Mouse (Mus musculus) liver, embryonic 16.5 days (tissue): ENCODE results near the gene Wiz. TPM values are rescaled to one million over a fixed set of nuclear protein-coding genes. Genes with fewer than 3 reads are reported as not detected.

Experiments used
- ATAC-seq: fragments of 200-750 bp; cut with Nextera tagmentation; 2 replicates; pipeline ENCODE4 v1.8.0; 2017; ENCODE audit warnings: low read depth, mild to moderate bottlenecking, moderate number of reproducible peaks, moderate library complexity
- H3K27ac ChIP-seq: fragments of 300-500 bp; sonication (generic); 2 replicates; pipeline ENCODE4 v1.5.1; 2014; ENCODE audit warnings: mild to moderate bottlenecking, low read length
- H3K27me3 ChIP-seq: fragments of 300-500 bp; sonication (generic); 2 replicates; pipeline ENCODE4 v1.6.1; 2014; ENCODE audit warnings: low read depth, low read length, mixed read lengths; ENCODE audit not compliant: control insufficient read depth, insufficient read depth
- H3K36me3 ChIP-seq: fragments of 300-500 bp; sonication (generic); 2 replicates; pipeline ENCODE4 v1.6.1; 2014; ENCODE audit warnings: mild to moderate bottlenecking; ENCODE audit not compliant: control insufficient read depth, insufficient read depth
- H3K4me1 ChIP-seq: fragments of 300-500 bp; sonication (generic); 2 replicates; pipeline ENCODE4 v1.6.1; 2014; ENCODE audit warnings: low read depth, low read length, mixed read lengths; ENCODE audit not compliant: control insufficient read depth
- H3K4me2 ChIP-seq: fragments of 300-500 bp; sonication (generic); 2 replicates; pipeline ENCODE4 v1.6.1; 2014; ENCODE audit warnings: low read depth, low read length, mixed read lengths
- H3K4me3 ChIP-seq: fragments of 300-500 bp; sonication (generic); 2 replicates; pipeline ENCODE4 v1.5.1; 2014; ENCODE audit warnings: low read depth, mild to moderate bottlenecking, low read length
- H3K9ac ChIP-seq: fragments of 300-500 bp; sonication (generic); 2 replicates; pipeline ENCODE4 v1.6.1; 2014; ENCODE audit warnings: low read depth, low read length
- H3K9me3 ChIP-seq: fragments of 300-500 bp; sonication (generic); replicated peaks from 2 replicates; pipeline ENCODE4 v1.6.1; 2016; ENCODE audit warnings: low read length; ENCODE audit not compliant: control insufficient read depth
- WGBS: fragments of 180-500 bp; shearing (Covaris S2); extraction: QIAGEN DNeasy Blood & Tissue Kit; methylation state at CpG from one replicate; pipeline ENCODE4 v1.1.7; 2014; ENCODE audit not compliant: insufficient replicate concordance; 5-methylcytosine and 5-hydroxymethylcytosine counted together
- polyA plus RNA-seq: library from polyadenylated mRNA; unstranded; fragments of >200 nt; fragmentation: Nextera tagmentation; extraction: Ambion mirVana; gene quantifications from 2 replicates; pipeline ENCODE4 v1.2.1, GENCODE M21; 2015

The Wiz gene
- polyA plus RNA-seq, 1 experiment from 2014 or later, result 5.8 TPM

DNA sequence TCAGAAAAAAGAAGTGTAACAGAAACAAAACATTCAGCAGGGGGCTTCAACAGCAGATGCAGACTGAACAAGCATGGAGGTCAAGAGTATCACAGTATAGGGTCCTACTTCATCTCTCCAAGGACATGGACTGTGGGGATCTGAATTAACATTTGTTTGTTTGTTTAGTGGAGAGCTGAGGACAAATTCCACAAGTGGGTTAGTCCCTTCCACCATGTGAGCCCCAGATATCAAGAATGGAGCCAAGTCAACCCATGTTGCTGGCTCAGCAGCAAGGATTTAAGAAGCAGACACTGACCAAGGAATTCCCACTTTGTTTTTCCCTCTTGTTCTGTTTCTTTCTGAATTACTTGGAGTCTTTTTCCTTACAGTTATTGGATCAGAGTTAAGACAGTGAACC lies 61.7 kb downstream of the Wiz start:
- Histone ChIP-seq H3K36me3 (peaks cover 34% of the 10 kb centered on the region), H3K9me3 (no peaks in the 10 kb centered on the region), H3K4me2 (no peak overlapping the region), H3K9ac (no peak overlapping the region), H3K4me1 (peaks cover 6% of the 10 kb centered on the region), H3K4me3 (no peak overlapping the region), H3K27me3 (no peaks in the 10 kb centered on the region), H3K27ac (no peak overlapping the region)
- no peak for ATAC-seq

DNA sequence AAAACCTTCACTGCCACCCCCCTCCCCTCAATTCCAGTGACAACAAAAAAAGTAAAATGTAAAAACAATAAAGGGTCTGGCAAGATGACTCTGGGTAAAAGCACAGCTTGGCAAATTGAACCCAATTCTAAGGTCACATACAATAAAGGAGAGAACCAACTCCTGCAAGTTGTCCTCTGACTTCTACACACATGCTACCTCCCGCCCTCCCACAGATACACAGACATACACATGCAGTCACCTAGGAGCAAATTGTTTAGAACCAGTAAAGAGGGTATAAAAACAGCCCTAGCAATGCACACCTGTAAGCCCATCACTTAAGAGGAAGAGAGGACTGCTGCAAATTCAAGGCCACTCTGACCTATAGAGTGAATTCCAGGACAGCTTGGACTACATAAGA lies 66.4 kb downstream of the Wiz start:
- Histone ChIP-seq H3K27ac (no peak overlapping the region), H3K9ac (no peak overlapping the region), H3K36me3 (peaks cover 12% of the 10 kb centered on the region), H3K4me2 (peak overlapping the region; percentile 96; the same call in 1 of the 2 replicates), H3K4me1 (peaks cover 29% of the 10 kb centered on the region), H3K9me3 (no peaks in the 10 kb centered on the region), H3K4me3 (no peak overlapping the region), H3K27me3 (no peaks in the 10 kb centered on the region)
- no peak for ATAC-seq
- 77% methylated on average over 1 of the region's 1 CpGs for WGBS

DNA sequence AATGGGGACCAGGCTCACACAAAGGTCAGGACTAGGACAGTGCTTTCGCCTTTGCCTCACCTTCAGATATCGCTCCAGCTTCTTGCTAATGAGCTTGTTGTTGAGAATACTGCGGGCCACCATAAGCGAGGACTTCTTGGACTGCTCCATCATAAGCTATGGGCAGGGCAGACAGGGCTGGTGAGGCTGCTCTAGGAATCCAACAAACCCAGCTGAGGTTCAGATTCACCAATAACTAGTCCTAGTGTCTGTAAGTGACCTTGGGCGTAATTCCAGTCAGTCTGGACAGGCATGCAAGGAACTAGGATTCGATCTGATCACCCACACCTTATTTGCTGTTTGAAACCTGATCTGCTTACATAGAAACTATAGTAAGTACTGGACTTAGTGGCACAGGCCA lies 67.4 kb downstream of the Wiz start:
- ATAC-seq, result no peak
- 21% methylated on average over 6 of the region's 6 CpGs for WGBS

DNA sequence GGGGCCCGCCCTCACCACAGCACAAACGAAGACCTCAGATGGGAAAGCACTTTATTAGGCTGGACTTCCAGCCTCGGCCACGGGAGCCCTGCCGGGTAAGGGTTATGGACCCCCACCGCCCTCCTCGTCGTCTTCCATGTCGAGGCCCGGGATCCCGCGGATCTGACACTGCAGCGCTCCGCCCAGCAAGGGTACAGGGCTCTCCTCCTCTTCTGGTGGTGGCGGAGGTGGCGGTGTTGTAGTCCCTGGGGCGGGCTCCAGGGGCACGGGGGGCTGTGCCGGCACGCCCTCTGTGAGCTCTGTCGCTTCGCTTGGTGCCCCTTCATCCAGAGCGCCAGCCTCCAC lies 67.9 kb downstream of the Wiz start:
- Histone ChIP-seq H3K9me3 (no peaks in the 10 kb centered on the region), H3K4me1 (peaks cover 29% of the 10 kb centered on the region), H3K27me3 (no peaks in the 10 kb centered on the region), H3K27ac (peak overlapping the region; percentile 95), H3K9ac (peak overlapping the region; percentile 88), H3K36me3 (peaks cover 26% of the 10 kb centered on the region), H3K4me2 (peak overlapping the region; percentile 96), H3K4me3 (peak overlapping the region; percentile 84)
- peak; percentile 57 for ATAC-seq
- WGBS, result 0% methylated on average over 23 of the region's 23 CpGs

More for the DNA sequence above, 67.4 kb downstream of the Wiz start:
- no peaks in the 10 kb centered on the region for H3K27me3 ChIP-seq
- H3K36me3 ChIP-seq, result peaks cover 21% of the 10 kb centered on the region
- H3K27ac ChIP-seq, result peak overlapping the region; percentile 95
- H3K4me1 ChIP-seq, result peaks cover 29% of the 10 kb centered on the region
- no peaks in the 10 kb centered on the region for H3K9me3 ChIP-seq
- H3K9ac ChIP-seq, result peak overlapping the region; percentile 88
- H3K4me2 ChIP-seq, result peak overlapping the region; percentile 96
- peak overlapping the region; percentile 84 for H3K4me3 ChIP-seq

DNA sequence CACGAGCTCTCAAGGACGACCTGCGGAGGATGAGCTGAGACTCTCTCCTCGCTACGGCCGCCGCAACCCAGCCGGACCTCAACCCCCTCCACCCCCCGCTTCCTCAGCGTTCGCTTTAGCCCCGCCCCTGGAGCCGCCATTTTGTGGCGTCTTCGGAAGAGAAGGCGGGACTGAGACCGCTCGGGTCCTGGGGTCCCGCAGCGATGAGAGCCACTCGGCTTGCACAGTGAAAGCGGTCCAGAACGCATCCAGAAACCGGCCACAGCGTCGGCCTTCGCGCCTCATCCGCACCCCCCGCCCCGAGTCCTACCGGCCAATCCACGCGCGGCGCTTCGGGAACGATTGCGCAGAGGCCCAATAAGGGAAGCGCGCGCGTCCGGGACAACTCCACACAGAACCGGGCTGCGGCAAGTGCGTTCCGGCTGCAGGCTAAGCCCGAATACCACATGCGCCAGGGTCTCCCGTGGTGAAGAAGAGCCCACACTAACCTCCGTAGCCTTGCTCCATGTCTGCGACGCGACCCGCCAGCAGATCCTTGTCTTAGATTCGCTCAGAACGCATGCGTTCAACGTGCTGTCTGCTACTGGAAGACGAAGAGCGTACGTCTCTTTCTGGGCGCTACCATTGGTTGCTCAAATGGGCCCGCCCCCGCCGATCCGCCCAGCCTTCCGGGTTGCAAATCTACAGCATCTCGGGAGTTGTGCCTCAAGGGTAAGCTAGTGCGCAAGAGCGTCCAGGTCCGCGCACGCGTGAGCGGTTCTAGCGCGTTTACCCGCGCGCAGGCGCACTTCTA lies 68.4 kb downstream of the Wiz start, which contains the start of gene Akap8:
Akap8 (minus strand) TSS at position 642 of the 793 bp plus-strand sequence.
- Histone ChIP-seq H3K4me3 (peak within 1 kb of the TSS; percentile 84), H3K9ac (peak within 1 kb of the TSS; percentile 88), H3K27me3 (no peaks in the 10 kb centered on the region), H3K27ac (peak within 1 kb of the TSS; percentile 95), H3K9me3 (no peaks in the 10 kb centered on the region), H3K4me2 (peak within 1 kb of the TSS; percentile 96), H3K4me1 (peaks cover 29% of the 10 kb centered on the region), H3K36me3 (peaks cover 29% of the 10 kb centered on the region)
- under 1% methylated on average over 82 of the region's 83 CpGs for WGBS
- peak; percentile 97 for ATAC-seq

DNA sequence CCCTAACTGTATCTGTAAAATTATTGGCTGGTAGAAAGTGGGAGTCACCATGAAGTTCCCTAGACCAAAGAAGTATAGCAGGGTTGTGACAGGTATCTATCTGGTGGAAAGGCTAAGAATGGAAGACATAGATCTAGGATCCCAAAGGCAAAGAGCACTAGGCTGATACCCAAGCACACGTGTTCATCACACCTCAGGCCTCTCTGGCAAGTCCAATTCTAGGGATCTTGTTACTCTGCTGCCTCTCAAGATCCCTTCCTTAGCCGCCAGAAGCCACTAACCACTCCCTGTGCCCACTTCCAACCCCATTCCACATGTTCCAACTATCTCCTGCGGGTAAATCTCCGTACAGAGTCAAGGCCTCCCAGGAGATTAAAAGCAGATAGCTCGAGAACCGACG lies 69.3 kb downstream of the Wiz start:
- under 1% methylated on average over 7 of the region's 7 CpGs for WGBS

DNA sequence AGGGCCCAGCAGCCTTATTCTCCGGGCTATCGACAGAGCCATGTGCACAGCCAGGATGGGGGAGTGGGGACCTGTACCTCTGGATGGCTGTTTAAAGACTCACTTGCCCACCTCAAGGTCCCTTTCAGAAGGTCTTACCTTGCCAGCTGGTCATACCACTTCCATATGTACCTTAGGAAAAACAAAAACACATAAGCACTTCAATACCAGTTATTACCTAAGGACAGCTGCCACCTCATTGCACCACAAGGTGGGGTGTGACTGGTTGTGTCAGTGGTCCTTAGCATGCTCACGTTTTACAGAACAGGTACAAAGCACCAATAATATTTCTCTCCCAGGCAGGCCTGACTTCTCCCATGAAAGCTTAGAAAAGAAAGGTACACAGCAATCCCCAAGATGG lies 71.5 kb downstream of the Wiz start:
- H3K9me3 ChIP-seq, result no peaks in the 10 kb centered on the region
- no peak for ATAC-seq
- no peaks in the 10 kb centered on the region for H3K27me3 ChIP-seq
- WGBS, result 77% methylated on average over 3 of the region's 3 CpGs
- H3K36me3 ChIP-seq, result peaks cover 46% of the 10 kb centered on the region
- no peak overlapping the region for H3K4me3 ChIP-seq
- no peak overlapping the region for H3K9ac ChIP-seq
- H3K4me1 ChIP-seq, result peaks cover 25% of the 10 kb centered on the region
- no peak overlapping the region for H3K4me2 ChIP-seq
- no peak overlapping the region for H3K27ac ChIP-seq

More for the DNA sequence above, 69.3 kb downstream of the Wiz start:
- no peak for ATAC-seq
- no peaks in the 10 kb centered on the region for H3K27me3 ChIP-seq
- H3K9ac ChIP-seq, result peak overlapping the region; percentile 88
- peak overlapping the region; percentile 96 for H3K4me2 ChIP-seq
- no peaks in the 10 kb centered on the region for H3K9me3 ChIP-seq
- peaks cover 29% of the 10 kb centered on the region for H3K4me1 ChIP-seq
- peak overlapping the region; percentile 85 for H3K27ac ChIP-seq
- peaks cover 35% of the 10 kb centered on the region for H3K36me3 ChIP-seq
- H3K4me3 ChIP-seq, result peak overlapping the region; percentile 84

DNA sequence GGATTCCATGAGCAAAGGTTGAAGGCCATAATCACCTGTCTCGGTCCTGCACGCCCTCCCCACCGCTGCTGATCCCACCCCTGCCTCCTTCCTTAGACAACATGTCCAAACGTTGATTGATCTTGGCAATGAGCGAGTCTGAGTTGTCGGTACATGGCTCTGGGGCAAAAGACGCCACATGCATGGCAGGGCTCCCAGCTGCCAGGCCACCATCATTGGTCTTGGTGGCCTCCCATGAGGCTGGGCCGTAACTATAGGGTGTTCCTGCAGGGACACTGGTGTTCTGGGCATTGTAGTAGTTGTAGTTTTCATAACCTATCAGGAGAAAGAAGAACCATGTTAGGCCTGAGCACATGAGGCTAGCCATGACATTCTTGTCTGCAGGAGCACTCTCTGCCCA lies 72.2 kb downstream of the Wiz start:
- ATAC-seq, result no peak
- peaks cover 51% of the 10 kb centered on the region for H3K36me3 ChIP-seq
- no peak overlapping the region for H3K27ac ChIP-seq
- WGBS, result 92% methylated on average over 8 of the region's 8 CpGs
- no peak overlapping the region for H3K4me2 ChIP-seq
- peaks cover 20% of the 10 kb centered on the region for H3K4me1 ChIP-seq
- H3K4me3 ChIP-seq, result no peak overlapping the region
- no peaks in the 10 kb centered on the region for H3K27me3 ChIP-seq
- no peaks in the 10 kb centered on the region for H3K9me3 ChIP-seq
- no peak overlapping the region for H3K9ac ChIP-seq

DNA sequence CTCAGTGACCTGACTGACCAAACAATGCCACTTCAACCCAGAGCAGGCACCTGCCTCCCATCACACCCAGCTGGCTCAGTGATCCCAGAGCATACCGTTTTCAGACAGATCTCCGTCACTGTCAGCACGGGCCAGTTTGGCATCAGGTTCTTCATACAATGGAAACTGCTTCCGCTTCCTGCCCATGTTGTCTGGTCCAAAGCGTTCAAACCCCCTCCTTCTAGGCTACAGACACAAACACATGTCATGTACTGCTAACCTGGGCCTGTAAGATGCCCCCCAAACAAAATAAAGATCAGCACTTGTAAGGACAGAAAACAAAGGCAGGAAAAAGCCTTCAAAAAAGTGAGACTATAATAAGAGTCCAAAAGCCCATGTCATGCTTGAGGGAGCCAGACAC lies 73.7 kb downstream of the Wiz start:
- Histone ChIP-seq H3K4me3 (no peak overlapping the region), H3K9ac (no peak overlapping the region), H3K27ac (no peak overlapping the region), H3K4me2 (no peak overlapping the region), H3K27me3 (no peaks in the 10 kb centered on the region), H3K9me3 (no peaks in the 10 kb centered on the region), H3K36me3 (peaks cover 62% of the 10 kb centered on the region), H3K4me1 (peaks cover 17% of the 10 kb centered on the region)
- ATAC-seq, result no peak
- 83% methylated on average over 5 of the region's 5 CpGs for WGBS
